Mouse (Mus musculus) B cell, adult 62 days (primary cell): Measurements from ENCODE around the gene Olfr412. TPM values are rescaled to one million over a fixed set of nuclear protein-coding genes. Genes with fewer than 3 reads are reported as not detected.

Experiments used
- total RNA-seq: library from RNA; stranded (reverse); gene quantifications from 4 replicates; pipeline ENCODE4 v1.2.4, GENCODE M21; 2023

Gene Olfr412
- total RNA-seq, result not detected in 4 replicates

GRCm38 (mm10) chr11:74361769-74362168 is at the start of gene Olfr412:
TSS of gene Olfr412 (plus strand) at chr11:74362069.

GRCm38 (mm10) chr11:74337931-74338330 is 23.9 kb upstream of the Olfr412 start, which contains the start of gene Olfr410:
TSS of gene Olfr410 (minus strand) at chr11:74338031.

GRCm38 (mm10) chr11:74352550-74352949 is 9.3 kb upstream of the Olfr412 start, which contains the start of gene Olfr411:
TSS of gene Olfr411 (minus strand) at chr11:74352650.

Other genes starting within 250 kb of the Olfr412 start
- gene Olfr401, start 248.4 kb upstream of the Olfr412 start, total RNA-seq, result not detected in 4 replicates
- not detected in 4 replicates for gene Olfr402, start 208.5 kb upstream of the Olfr412 start, total RNA-seq
- not detected in 4 replicates for gene Olfr403, start 175.8 kb upstream of the Olfr412 start, total RNA-seq
- not detected in 4 replicates for gene Olfr43, start 150.7 kb upstream of the Olfr412 start, total RNA-seq
- gene Olfr406, start 102.3 kb upstream of the Olfr412 start, total RNA-seq, result not detected in 4 replicates
- gene Olfr59, start 78.3 kb upstream of the Olfr412 start, total RNA-seq, result not detected in 4 replicates
- gene Olfr410, start 24.0 kb upstream of the Olfr412 start, total RNA-seq, result not detected in 4 replicates
- not detected in 4 replicates for gene Olfr411, start 9.4 kb upstream of the Olfr412 start, total RNA-seq
- 3.5 to 5.8 TPM (median 5.5 TPM) in 4 replicates for gene Rap1gap2, start 248.8 kb downstream of the Olfr412 start, total RNA-seq